Mouse (Mus musculus) G1E (cell line): ENCODE measurements around the gene Tap2.

Experiments
- CTCF ChIP-seq: IDR thresholded peaks from 2 replicates; pipeline ENCODE4 v1.5.1; 2012; ENCODE audit warnings: low read depth, low read length, inconsistent platforms, mixed read lengths
- GATA2 ChIP-seq: IDR thresholded peaks from 2 replicates; pipeline ENCODE4 v1.6.1; 2012; ENCODE audit warnings: low read depth, low read length, inconsistent platforms, borderline replicate concordance
- POLR2AphosphoS5 ChIP-seq: IDR thresholded peaks from 2 replicates; pipeline ENCODE4 v1.6.1; 2012; ENCODE audit warnings: low read depth, low read length, inconsistent platforms; ENCODE audit not compliant: insufficient replicate concordance
- TAL1 ChIP-seq: conservative IDR thresholded peaks from 2 replicates; pipeline ENCODE4 v1.6.1; 2012; ENCODE audit warnings: low read depth, low read length, inconsistent platforms, mixed read lengths

- TF ChIP-seq GATA2 = no peak
- TF ChIP-seq CTCF = no peak
- no peak for TF ChIP-seq POLR2AphosphoS5
- TF ChIP-seq TAL1 = no peak
Observed at GRCm38 (mm10) chr17:34217986-34218385, 14.7 kb downstream of the Tap2 start.
